Mouse (Mus musculus) MEL (cell line): ENCODE measurements around the gene Tnfrsf11a. TPM values are rescaled to one million over a fixed set of nuclear protein-coding genes. Genes with fewer than 3 reads are reported as not detected.
A peak's percentile ranks its signal among the peaks of the same experiment; 100 is the strongest.

Experiments
- DNase-seq: peaks from one replicate; pipeline ENCODE4 v3.0.0; 2011; ENCODE audit warnings: low read depth, low spot score
- H3K27ac ChIP-seq: 2 replicates; pipeline ENCODE4 v1.5.1; 2012; ENCODE audit warnings: low read depth, mild to moderate bottlenecking, control low read depth, low read length, moderate library complexity; ENCODE audit not compliant: control insufficient read depth
- H3K27me3 ChIP-seq, 2 experiments: fragments of 150-350 bp in 1 of 2; sonication (generic) in 1 of 2; 2 replicates each; pipeline ENCODE4 v1.6.1; 2012; ENCODE audit warnings: low read length in 2 of 2, mild to moderate bottlenecking in 2 of 2, improper control_type of control experiment in 1 of 2, moderate library complexity in 1 of 2; ENCODE audit not compliant: insufficient read depth in 2 of 2, control insufficient read depth in 1 of 2
- H3K36me3 ChIP-seq, 2 experiments: 2 replicates each; pipeline ENCODE4 v1.6.1; 2012 to 2014; ENCODE audit warnings: low read length in 2 of 2, improper control_type of control experiment in 1 of 2, inconsistent platforms in 1 of 2, mild to moderate bottlenecking in 1 of 2; ENCODE audit not compliant: insufficient read depth in 2 of 2, control insufficient read depth in 1 of 2
- H3K4me1 ChIP-seq, 2 experiments: fragments of 150-350 bp in 1 of 2; sonication (generic) in 1 of 2; 2 replicates each; pipeline ENCODE4 v1.6.1; 2012; ENCODE audit warnings: low read length in 2 of 2, improper control_type of control experiment in 1 of 2, mild to moderate bottlenecking in 1 of 2; ENCODE audit not compliant: insufficient read depth in 2 of 2, control insufficient read depth in 1 of 2
- H3K4me3 ChIP-seq, 2 experiments: fragments of 150-350 bp in 1 of 2; sonication (generic) in 1 of 2; 2 replicates each; pipeline ENCODE4 v1.5.1; 2012; ENCODE audit warnings: low read depth in 2 of 2, low read length in 2 of 2, mild to moderate bottlenecking in 2 of 2, moderate library complexity in 2 of 2, control low read depth in 1 of 2, improper control_type of control experiment in 1 of 2; ENCODE audit not compliant: control insufficient read depth in 1 of 2, insufficient read depth in 1 of 2
- H3K79me2 ChIP-seq: 2 replicates; pipeline ENCODE4 v1.6.1; 2012; ENCODE audit warnings: mild to moderate bottlenecking, low read length, moderate library complexity; ENCODE audit not compliant: control insufficient read depth, poor library complexity, insufficient read depth
- H3K9ac ChIP-seq: 2 replicates; pipeline ENCODE4 v1.6.1; 2012; ENCODE audit warnings: low read depth, mild to moderate bottlenecking, control low read depth, low read length, moderate library complexity; ENCODE audit not compliant: control insufficient read depth, poor library complexity, severe bottlenecking
- H3K9me3 ChIP-seq: fragments of 150-350 bp; sonication (generic); replicated peaks from 2 replicates; pipeline ENCODE4 v1.6.1; 2012; ENCODE audit warnings: mild to moderate bottlenecking, low read length, improper control_type of control experiment, moderate library complexity; ENCODE audit not compliant: insufficient read depth
- BHLHE40 ChIP-seq: IDR thresholded peaks from 2 replicates; pipeline ENCODE4 v1.6.1; 2012; ENCODE audit warnings: low read depth, mild to moderate bottlenecking, inconsistent platforms, low read length, improper control_type of control experiment, borderline replicate concordance
- CTCF ChIP-seq, 3 experiments: IDR thresholded peaks in 2 of 3; conservative IDR thresholded peaks in 1 of 3; 2 replicates each; pipeline ENCODE4 v1.5.1; 2011 to 2012; ENCODE audit warnings: low read length in 3 of 3, low read depth in 2 of 3, mild to moderate bottlenecking in 2 of 3, improper control_type of control experiment in 1 of 3, inconsistent platforms in 1 of 3, mixed read lengths in 1 of 3, moderate library complexity in 1 of 3; ENCODE audit not compliant: control insufficient read depth in 1 of 3, insufficient read depth in 1 of 3, poor library complexity in 1 of 3, severe bottlenecking in 1 of 3
- ELF1 ChIP-seq: IDR thresholded peaks from 2 replicates; pipeline ENCODE4 v1.6.1; 2014; ENCODE audit warnings: low read depth, mild to moderate bottlenecking, inconsistent platforms, low read length, improper control_type of control experiment, moderate library complexity
- EP300 ChIP-seq, 2 experiments: IDR thresholded peaks; 2 replicates each; pipeline ENCODE4 v1.6.1; 2011; ENCODE audit warnings: improper control_type of control experiment in 2 of 2, low read length in 2 of 2, low read depth in 1 of 2, mild to moderate bottlenecking in 1 of 2
- ETS1 ChIP-seq: IDR thresholded peaks from 2 replicates; pipeline ENCODE4 v1.6.1; 2012; ENCODE audit warnings: low read depth, mild to moderate bottlenecking, inconsistent platforms, low read length, improper control_type of control experiment, moderate library complexity
- GABPA ChIP-seq: IDR thresholded peaks from 2 replicates; pipeline ENCODE4 v1.6.1; 2012; ENCODE audit warnings: low read depth, mild to moderate bottlenecking, inconsistent platforms, low read length, improper control_type of control experiment, moderate library complexity
- GATA1 ChIP-seq: IDR thresholded peaks from 2 replicates; pipeline ENCODE4 v1.6.1; 2011; ENCODE audit warnings: low read depth, low read length, improper control_type of control experiment
- HCFC1 ChIP-seq: IDR thresholded peaks from 2 replicates; pipeline ENCODE4 v1.6.1; 2012; ENCODE audit warnings: low read depth, mild to moderate bottlenecking, inconsistent platforms, low read length, improper control_type of control experiment, moderate library complexity
- MEF2A ChIP-seq: IDR thresholded peaks from 2 replicates; pipeline ENCODE4 v1.6.1; 2014; ENCODE audit warnings: low read depth, mild to moderate bottlenecking, inconsistent platforms, low read length, improper control_type of control experiment; ENCODE audit not compliant: poor library complexity, insufficient replicate concordance, severe bottlenecking; ENCODE audit errors: extremely low read depth
- MXI1 ChIP-seq: IDR thresholded peaks from 2 replicates; pipeline ENCODE4 v1.6.1; 2011; ENCODE audit warnings: mild to moderate bottlenecking, low read depth, low read length, improper control_type of control experiment
- MYC ChIP-seq: IDR thresholded peaks from 2 replicates; pipeline ENCODE4 v1.6.1; 2011; ENCODE audit warnings: low read depth, mild to moderate bottlenecking, low read length, improper control_type of control experiment, moderate library complexity
- NRF1 ChIP-seq: IDR thresholded peaks from 2 replicates; pipeline ENCODE4 v1.6.1; 2014; ENCODE audit warnings: low read depth, mild to moderate bottlenecking, inconsistent platforms, low read length, improper control_type of control experiment, moderate library complexity; ENCODE audit not compliant: poor library complexity, insufficient read depth, severe bottlenecking
- POLR2A ChIP-seq, 2 experiments: IDR thresholded peaks; 2 replicates each; pipeline ENCODE4 v1.6.1; 2011 to 2012; ENCODE audit warnings: low read length in 2 of 2, mild to moderate bottlenecking in 2 of 2, control low read depth in 1 of 2, improper control_type of control experiment in 1 of 2, low read depth in 1 of 2, moderate library complexity in 1 of 2; ENCODE audit not compliant: control insufficient read depth in 1 of 2, insufficient read depth in 1 of 2, poor library complexity in 1 of 2
- POLR2AphosphoS2 ChIP-seq: IDR thresholded peaks from 2 replicates; pipeline ENCODE4 v1.6.1; 2011; ENCODE audit warnings: low read length, improper control_type of control experiment
- POLR2AphosphoS5 ChIP-seq: IDR thresholded peaks from 2 replicates; pipeline ENCODE4 v1.6.1; 2012; ENCODE audit warnings: low read depth, borderline replicate concordance, mild to moderate bottlenecking, inconsistent platforms, low read length, moderate library complexity, mixed read lengths
- RCOR1 ChIP-seq: IDR thresholded peaks from 2 replicates; pipeline ENCODE4 v1.6.1; 2012; ENCODE audit warnings: low read depth, mild to moderate bottlenecking, inconsistent platforms, low read length, improper control_type of control experiment
- SMC3 ChIP-seq: IDR thresholded peaks from 2 replicates; pipeline ENCODE4 v1.6.1; 2011; ENCODE audit warnings: low read depth, low read length, improper control_type of control experiment
- TAL1 ChIP-seq: IDR thresholded peaks from 2 replicates; pipeline ENCODE4 v1.6.1; 2012; ENCODE audit warnings: mild to moderate bottlenecking, inconsistent platforms, low read length, moderate library complexity, mixed read lengths
- TCF12 ChIP-seq: IDR thresholded peaks from 2 replicates; pipeline ENCODE4 v1.6.1; 2014; ENCODE audit warnings: low read depth, mild to moderate bottlenecking, inconsistent platforms, low read length, improper control_type of control experiment, moderate library complexity
- UBTF ChIP-seq: IDR thresholded peaks from 2 replicates; pipeline ENCODE4 v1.6.1; 2012; ENCODE audit warnings: low read depth, mild to moderate bottlenecking, inconsistent platforms, low read length, improper control_type of control experiment, moderate library complexity, borderline replicate concordance; ENCODE audit not compliant: insufficient read depth
- USF1 ChIP-seq: IDR thresholded peaks from 2 replicates; pipeline ENCODE4 v1.6.1; 2014; ENCODE audit warnings: low read depth, mild to moderate bottlenecking, inconsistent platforms, low read length, improper control_type of control experiment, moderate library complexity
- USF2 ChIP-seq, 2 experiments: IDR thresholded peaks; 2 replicates each; pipeline ENCODE4 v1.6.1; 2011 to 2012; ENCODE audit warnings: improper control_type of control experiment in 2 of 2, low read length in 2 of 2, borderline replicate concordance in 1 of 2, inconsistent platforms in 1 of 2, low read depth in 1 of 2, mild to moderate bottlenecking in 1 of 2; ENCODE audit not compliant: insufficient read depth in 1 of 2
- ZC3H11A ChIP-seq: IDR thresholded peaks from 2 replicates; pipeline ENCODE4 v1.6.1; 2012; ENCODE audit warnings: low read depth, mild to moderate bottlenecking, inconsistent platforms, low read length, improper control_type of control experiment
- ZMIZ1 ChIP-seq: IDR thresholded peaks from 2 replicates; pipeline ENCODE4 v1.6.1; 2012; ENCODE audit warnings: low read depth, mild to moderate bottlenecking, inconsistent platforms, low read length, improper control_type of control experiment, moderate library complexity
- ZNF384 ChIP-seq: IDR thresholded peaks from 2 replicates; pipeline ENCODE4 v1.6.1; 2012; ENCODE audit warnings: low read depth, mild to moderate bottlenecking, inconsistent platforms, low read length, improper control_type of control experiment
- polyA plus RNA-seq, 2 experiments: library from polyadenylated mRNA; stranded (reverse) in 1 of 2; unstranded in 1 of 2; fragments of >175 nt in 1 of 2; fragments of >200 nt in 1 of 2; gene quantifications; 2 replicates each; pipeline versions ENCODE4 v1.2.1 to v1.2.4; 2012; ENCODE audit warnings: low replicate concordance in 2 of 2, low read depth in 1 of 2; ENCODE audit not compliant: insufficient read length in 2 of 2, insufficient read depth in 1 of 2, missing spikeins in 1 of 2
- total RNA-seq: library from RNA; depleted of rRNA; stranded (reverse); fragments of 300-350 nt; gene quantifications from 2 replicates; pipeline ENCODE4 v1.2.3, GENCODE M21; 2012

Tnfrsf11a gene
- total and polyA plus RNA-seq, 3 experiments = not detected

DNA sequence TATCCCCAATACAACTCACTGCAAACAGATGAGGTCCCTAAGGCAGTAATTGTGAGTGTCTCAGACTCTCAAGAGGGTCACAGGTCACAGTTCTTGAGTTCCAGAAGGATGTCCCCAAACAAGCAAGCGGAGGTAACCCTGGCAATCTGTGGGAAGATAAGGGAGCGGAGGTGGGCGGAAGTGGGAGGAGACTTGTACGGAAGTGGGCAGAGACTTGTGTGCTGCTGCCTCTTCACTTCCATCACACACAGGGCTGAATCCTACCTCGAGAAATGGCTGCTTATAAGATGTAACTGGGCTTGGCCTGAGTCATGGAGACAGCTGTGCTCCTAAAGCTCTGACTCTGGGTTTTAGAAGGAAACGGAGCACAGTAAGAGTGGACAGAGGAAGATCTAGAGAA is 22.4 kb downstream of the Tnfrsf11a start:
- Histone ChIP-seq H3K4me3 (no peak overlapping the region), H3K9me3 (no peaks in the 10 kb centered on the region), H3K27me3 (peaks cover 0 to 1% of the 10 kb centered on the region in 2 experiments; a peak in 1 of 4 replicates), H3K79me2 (no peaks in the 10 kb centered on the region), H3K9ac (no peak overlapping the region), H3K27ac (no peak overlapping the region), H3K36me3 (no peaks in the 10 kb centered on the region; a peak in 1 of 4 replicates), H3K4me1 (peaks cover 0 to 10% of the 10 kb centered on the region in 2 experiments; a peak in 3 of 4 replicates)
- peak; percentile 40 for DNase-seq
- TF ChIP-seq RCOR1 = no peak
- no peak for TF ChIP-seq GABPA
- TF ChIP-seq GATA1 = peak; percentile 45; the same call in 1 of the 2 replicates

DNA sequence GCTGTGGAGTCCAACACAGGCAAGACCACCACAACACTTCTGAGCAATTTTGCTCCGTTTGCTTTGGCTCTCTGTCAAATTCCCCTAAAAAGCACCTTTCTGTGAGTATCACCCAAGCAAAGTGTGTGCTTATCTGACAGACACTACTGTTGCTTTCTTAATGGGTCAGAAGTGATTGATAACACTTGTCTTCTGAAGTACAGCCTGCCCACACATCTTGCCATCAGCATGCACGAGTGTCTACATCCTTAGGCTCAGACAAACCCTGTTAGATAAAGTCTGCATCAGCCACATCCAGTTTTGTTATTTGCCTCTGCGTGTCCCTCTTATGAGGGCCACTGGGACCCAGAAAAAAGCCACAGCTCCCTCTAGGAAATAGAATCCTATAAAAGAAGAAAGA is 23.8 kb downstream of the Tnfrsf11a start:
- Histone ChIP-seq H3K4me1 (peaks cover 0 to 10% of the 10 kb centered on the region in 2 experiments; a peak in 3 of 4 replicates), H3K36me3 (no peaks in the 10 kb centered on the region; a peak in 1 of 4 replicates), H3K4me3 (no peak overlapping the region), H3K79me2 (no peaks in the 10 kb centered on the region), H3K27ac (no peak overlapping the region), H3K9me3 (no peaks in the 10 kb centered on the region), H3K27me3 (no peaks in the 10 kb centered on the region), H3K9ac (no peak overlapping the region)
- no peak for TF ChIP-seq ZMIZ1
- TF ChIP-seq SMC3 = no peak
- no peak for TF ChIP-seq MEF2A
- no peak for TF ChIP-seq MXI1
- TF ChIP-seq TCF12 = 0 out of 2 replicates have a peak, but pooled peaks have one; percentile 9
- TF ChIP-seq EP300 (IDR thresholded peaks at IDR 0.05; ENCODE audit: low read depth in 1 of 2, low read length in 2 of 2) = peak; percentile 43 to 63
- peak; percentile 27; the same call in 1 of the 2 replicates for TF ChIP-seq RCOR1
- no peak for TF ChIP-seq POLR2A (IDR thresholded peaks at IDR 0.05; ENCODE audit: control insufficient read depth in 1 of 2, insufficient read depth in 1 of 2, low read depth in 1 of 2, low read length in 2 of 2, poor library complexity in 1 of 2)
- no peak for TF ChIP-seq ELF1
- TF ChIP-seq MYC = no peak
- TF ChIP-seq CTCF (IDR thresholded peaks at IDR 0.05 in 2 of 3, conservative IDR thresholded peaks at IDR 0.05 in 1 of 3; ENCODE audit: control insufficient read depth in 1 of 3, insufficient read depth in 1 of 3, low read depth in 2 of 3, low read length in 3 of 3, poor library complexity in 1 of 3, severe bottlenecking in 1 of 3) = no peak
- TF ChIP-seq ZC3H11A = no peak
- no peak for TF ChIP-seq ZNF384
- TF ChIP-seq GATA1 = 0 out of 2 replicates have a peak, but pooled peaks have one; percentile 30
- TF ChIP-seq TAL1 = no peak
- no peak for TF ChIP-seq UBTF
- no peak for TF ChIP-seq USF2 (IDR thresholded peaks at IDR 0.05; ENCODE audit: borderline replicate concordance in 1 of 2, insufficient read depth in 1 of 2, low read depth in 1 of 2, low read length in 2 of 2)
- TF ChIP-seq HCFC1 = no peak
- TF ChIP-seq POLR2AphosphoS2 = no peak
- TF ChIP-seq BHLHE40 = no peak
- 0 out of 2 replicates have a peak, but pooled peaks have one; percentile 23 for TF ChIP-seq ETS1
- no peak for TF ChIP-seq NRF1
- TF ChIP-seq USF1 = no peak
- no peak for TF ChIP-seq POLR2AphosphoS5
- peak; percentile 17 for DNase-seq
